Mouse (Mus musculus) Patski (cell line): ENCODE data around the gene Limk1. TPM values are rescaled to one million over a fixed set of nuclear protein-coding genes. Genes with fewer than 3 reads are reported as not detected.

ENCODE experiments used
- ATAC-seq: fragments of 100-300 bp; one replicate; pipeline ENCODE4 v1.8.0; 2021
- CTCF ChIA-PET: fragments of 350-600 bp; sonication (Branson Sonifier 250); formaldehyde crosslinking; loops from one replicate; lab custom pipeline; 2022; ENCODE audit warnings: inconsistent platforms; lab: Charles Lee
- POLR2A ChIA-PET: fragments of 350-600 bp; sonication (Branson Sonifier 250); formaldehyde crosslinking; loops from one replicate; lab custom pipeline; 2022; ENCODE audit warnings: antibody characterized with exemption, inconsistent platforms; lab: Charles Lee
- DNase-seq: peaks from one replicate; pipeline ENCODE4 v3.0.0-alpha.2; 2011; ENCODE audit warnings: low read depth, low spot score
- H3K27me3 ChIP-seq: fragments of 371-371 bp; one replicate; pipeline ENCODE4 v1.5.1; 2021
- CTCF ChIP-seq: fragments of 100-300 bp; IDR thresholded peaks from one replicate; pipeline ENCODE4 v1.5.1; 2021
- in situ Hi-C: fragments of 300-500 bp; cut with MboI; formaldehyde crosslinking; loops from 3 replicates; pipeline ENCODE4 v1.11.1; 2018; ENCODE audit warnings: low pct_unique_long_range_greater_than_20kb, mixed read lengths
- polyA plus RNA-seq: library from polyadenylated mRNA; unstranded; gene quantifications from one replicate; pipeline ENCODE4 v1.2.3, GENCODE M21; 2021

The Limk1 gene
- polyA plus RNA-seq, 1 experiment from 2014 or later: 18.6 TPM

GRCm38 (mm10) chr5:134678827-134679546 lies 9.4 kb downstream of the Limk1 start:
- TF ChIP-seq CTCF: no peak
- H3K27me3 ChIP-seq: no peaks in the 10 kb centered on the region
- POLR2A ChIA-PET: no interaction called here
- DNase-seq: no peak
- in situ Hi-C loops: no loop called here
- CTCF ChIA-PET: no interaction called here
- no peak for ATAC-seq

GRCm38 (mm10) chr5:134678031-134678430 lies 10.4 kb downstream of the Limk1 start:
- in situ Hi-C loops: no loop called here
- H3K27me3 ChIP-seq: no peaks in the 10 kb centered on the region
- POLR2A ChIA-PET: no interaction called here
- TF ChIP-seq CTCF: no peak
- DNase-seq (no peak), ATAC-seq (no peak)
- CTCF ChIA-PET: no interaction called here

- in situ Hi-C loops: no loop called here
- H3K27me3 ChIP-seq: no peaks in the 10 kb centered on the region
- DNase-seq: no peak
- CTCF ChIA-PET: no interaction called here
- no peak for ATAC-seq
- POLR2A ChIA-PET: no interaction called here
- TF ChIP-seq CTCF: no peak
Measured at GRCm38 (mm10) chr5:134677491-134677890, 10.9 kb downstream of the Limk1 start.

GRCm38 (mm10) chr5:134675956-134676759 lies 12.2 kb downstream of the Limk1 start:
- peak; percentile 55 for ATAC-seq
- in situ Hi-C loops: no loop called here
- no peaks in the 10 kb centered on the region for H3K27me3 ChIP-seq
- TF ChIP-seq CTCF: no peak
- peak; percentile 24 for DNase-seq
- ChIA-PET CTCF (interaction anchor here (1.3 kb wide), 1 partner anchor 182 kb away, joined by 4 read pairs; no protein-coding TSS in a partner anchor), POLR2A (interaction anchor here (0.9 kb wide), 1 partner anchor 13 kb away, joined by 3 read pairs; no protein-coding TSS in a partner anchor)

GRCm38 (mm10) chr5:134674977-134675376 lies 13.4 kb downstream of the Limk1 start:
- in situ Hi-C loops: no loop called here
- no peak for TF ChIP-seq CTCF
- POLR2A ChIA-PET: interaction anchor here (0.5 to 0.9 kb wide), 3 partner anchors 11 to 492 kb away, joined by 3 to 10 read pairs (median 3); no protein-coding TSS in a partner anchor
- H3K27me3 ChIP-seq: no peaks in the 10 kb centered on the region
- DNase-seq (no peak), ATAC-seq (no peak)
- CTCF ChIA-PET: interaction anchor here (1.3 kb wide), 1 partner anchor 181 kb away, joined by 4 read pairs; no protein-coding TSS in a partner anchor

GRCm38 (mm10) chr5:134672611-134673010 lies 15.8 kb downstream of the Limk1 start:
- no peak for TF ChIP-seq CTCF
- ATAC-seq (no peak), DNase-seq (no peak)
- in situ Hi-C loops: no loop called here
- H3K27me3 ChIP-seq: no peaks in the 10 kb centered on the region
- CTCF ChIA-PET: no interaction called here
- POLR2A ChIA-PET: no interaction called here

- TF ChIP-seq CTCF: no peak
- CTCF ChIA-PET: no interaction called here
- no peak for DNase-seq
- no peaks in the 10 kb centered on the region for H3K27me3 ChIP-seq
- ATAC-seq: no peak
- POLR2A ChIA-PET: no interaction called here
- in situ Hi-C loops: no loop called here
Measured at GRCm38 (mm10) chr5:134672198-134672516, 16.2 kb downstream of the Limk1 start.

GRCm38 (mm10) chr5:134671335-134672197 lies 16.8 kb downstream of the Limk1 start:
- no peaks in the 10 kb centered on the region for H3K27me3 ChIP-seq
- no peak for DNase-seq
- ChIA-PET POLR2A (no interaction called here), CTCF (no interaction called here)
- ATAC-seq: no peak
- in situ Hi-C loops: no loop called here
- TF ChIP-seq CTCF: no peak

- ChIA-PET CTCF (interaction anchor here (1.4 kb wide), 1 partner anchor 34 kb away, joined by 3 read pairs; no protein-coding TSS in a partner anchor), POLR2A (no interaction called here)
- TF ChIP-seq CTCF: no peak
- in situ Hi-C loops: no loop called here
- ATAC-seq (no peak), DNase-seq (no peak)
- H3K27me3 ChIP-seq: no peaks in the 10 kb centered on the region
Measured at GRCm38 (mm10) chr5:134669001-134669708, 19.2 kb downstream of the Limk1 start.

- no peak for ATAC-seq
Measured at GRCm38 (mm10) chr5:134668495-134668894, 19.9 kb downstream of the Limk1 start.

More at GRCm38 (mm10) chr5:134668495-134668894, 19.9 kb downstream of the Limk1 start:
- POLR2A ChIA-PET: no interaction called here
- DNase-seq: no peak
- no peaks in the 10 kb centered on the region for H3K27me3 ChIP-seq
- CTCF ChIA-PET: interaction anchor here (1.4 kb wide), 1 partner anchor 35 kb away, joined by 3 read pairs; no protein-coding TSS in a partner anchor
- in situ Hi-C loops: no loop called here
- no peak for TF ChIP-seq CTCF
